Mouse (Mus musculus) cerebellum, adult 11 months (tissue): Measurements from ENCODE around the gene Mbd5.

Experiments used
- DNase-seq: peaks from one replicate; pipeline ENCODE4 v3.0.0; 2022

The Mbd5 gene

GRCm38 (mm10) chr2:48948841-48949584, at the start of gene Mbd5:
Mbd5 (plus strand) TSS chr2:48949508.
- DNase-seq: peak; percentile 97

GRCm38 (mm10) chr2:48908866-48909265, 40.4 kb upstream of the Mbd5 start:
- no peak for DNase-seq

GRCm38 (mm10) chr2:48914185-48914584, 35.1 kb upstream of the Mbd5 start:
- no peak for DNase-seq

GRCm38 (mm10) chr2:48915832-48916231, 33.5 kb upstream of the Mbd5 start:
- DNase-seq: no peak

- DNase-seq: no peak
These were observed 14.2 kb upstream of the Mbd5 start for GRCm38 (mm10) chr2:48935058-48935457.

- no peak for DNase-seq
These were observed 1.5 kb upstream of the Mbd5 start for GRCm38 (mm10) chr2:48947761-48948160.

- DNase-seq: peak; percentile 49
These were observed 489 bp downstream of the Mbd5 start for GRCm38 (mm10) chr2:48949743-48950251.

- no peak for DNase-seq
These were observed 776 bp downstream of the Mbd5 start, which contains the start of gene Orc4 for GRCm38 (mm10) chr2:48950252-48950315. Orc4 (minus strand) TSS chr2:48950277.

- no peak for DNase-seq
These were observed 1.1 kb downstream of the Mbd5 start for GRCm38 (mm10) chr2:48950316-48950880.

- DNase-seq: no peak
These were observed 7.3 kb downstream of the Mbd5 start for GRCm38 (mm10) chr2:48956591-48956990.

GRCm38 (mm10) chr2:48978920-48979319, 29.6 kb downstream of the Mbd5 start:
- DNase-seq: no peak

GRCm38 (mm10) chr2:48990322-48990721, 41.0 kb downstream of the Mbd5 start:
- DNase-seq: no peak

GRCm38 (mm10) chr2:49040481-49040880, 91.2 kb downstream of the Mbd5 start:
- DNase-seq: no peak

GRCm38 (mm10) chr2:49050030-49050429, 100.7 kb downstream of the Mbd5 start:
- DNase-seq: no peak

- DNase-seq: no peak
These were observed 118.6 kb downstream of the Mbd5 start for GRCm38 (mm10) chr2:49067886-49068285.

- no peak for DNase-seq
These were observed 135.7 kb downstream of the Mbd5 start for GRCm38 (mm10) chr2:49084966-49085365.

GRCm38 (mm10) chr2:49090771-49091170, 141.5 kb downstream of the Mbd5 start:
- DNase-seq: no peak

- no peak for DNase-seq
These were observed 147.5 kb downstream of the Mbd5 start for GRCm38 (mm10) chr2:49096765-49097164.

GRCm38 (mm10) chr2:49108906-49109305, 159.6 kb downstream of the Mbd5 start:
- no peak for DNase-seq

GRCm38 (mm10) chr2:49119875-49120274, 170.6 kb downstream of the Mbd5 start:
- DNase-seq: no peak

GRCm38 (mm10) chr2:49121603-49122002, 172.3 kb downstream of the Mbd5 start:
- DNase-seq: no peak

GRCm38 (mm10) chr2:49142186-49142585, 192.9 kb downstream of the Mbd5 start:
- DNase-seq: no peak

- DNase-seq: no peak
These were observed 204.3 kb downstream of the Mbd5 start for GRCm38 (mm10) chr2:49153649-49154048.

- DNase-seq: no peak
These were observed 211.1 kb downstream of the Mbd5 start for GRCm38 (mm10) chr2:49160232-49160947.
